Mouse (Mus musculus): Measurements from ENCODE around the gene Gm21972.

DNA sequence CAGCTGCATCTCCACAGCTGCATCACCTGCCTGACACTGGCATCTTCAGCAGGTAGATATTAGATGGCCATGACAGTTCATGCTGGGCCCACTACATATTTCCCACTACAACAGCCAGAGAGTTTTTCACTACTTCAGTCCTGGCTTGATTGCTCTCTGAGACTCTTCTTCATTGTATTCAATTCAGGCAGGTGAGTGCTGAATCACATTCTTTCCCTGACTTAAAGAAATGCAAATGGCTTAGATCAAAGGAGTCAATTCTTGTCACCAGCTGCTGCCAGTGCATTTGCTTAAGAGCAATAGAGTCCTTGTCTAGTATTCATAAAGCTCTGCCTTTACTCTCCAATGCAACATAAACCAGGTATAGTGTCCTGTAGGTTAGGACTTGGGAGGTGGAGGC lies 67.9 kb downstream of the Gm21972 start:
- TF ChIP-seq POLR2A (IDR thresholded peaks at IDR 0.05; ENCODE audit: extremely low read depth, insufficient read depth, low read length) (no peak), CTCF (IDR thresholded peaks at IDR 0.05; ENCODE audit: extremely low read depth, insufficient read depth, low read length) (no peak)

Measured in cortical plate, adult 2 months (tissue).